Mouse (Mus musculus): ENCODE measurements around the gene Crybb2. TPM values are rescaled to one million over a fixed set of nuclear protein-coding genes. Genes with fewer than 3 reads are reported as not detected.
A peak's percentile ranks its signal among the peaks of the same experiment; 100 is the strongest.

The Crybb2 gene
- polyA plus RNA-seq, 1 experiment from 2014 or later, result not detected

DNA sequence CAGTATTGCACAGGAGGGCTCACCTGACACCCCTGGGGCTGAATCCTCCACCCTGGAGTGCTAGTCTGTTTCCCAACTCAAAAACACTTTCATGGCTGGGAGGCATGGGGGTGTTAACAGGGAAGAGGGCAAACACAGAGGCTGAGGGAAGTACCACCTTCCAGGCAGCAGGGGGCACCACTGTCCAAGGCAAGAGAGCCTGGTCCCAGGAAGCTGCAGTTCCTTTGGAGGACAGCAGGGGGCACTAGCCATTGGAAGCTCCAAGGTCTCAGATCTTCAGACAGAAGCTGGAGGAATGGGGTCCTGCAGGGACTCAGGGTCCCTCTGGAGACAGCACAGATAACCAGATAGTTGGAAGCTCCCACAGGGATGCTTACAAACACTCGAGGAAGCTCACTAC lies 29.6 kb upstream of the Crybb2 start:
- Histone ChIP-seq H3K36me3 (replicated peaks; ENCODE audit: control insufficient read depth, insufficient read depth) (no peaks in the 10 kb centered on the region), H3K4me2 (replicated peaks) (no peak overlapping the region), H3K9ac (no peak overlapping the region), H3K4me1 (replicated peaks; ENCODE audit: control insufficient read depth, insufficient read depth, low read length) (0 out of 2 replicates have a peak, but pooled peaks cover 8% of the 10 kb centered on the region), H3K27me3 (ENCODE audit: control insufficient read depth, insufficient read depth, low read length) (no peaks in the 10 kb centered on the region), H3K27ac (no peak overlapping the region), H3K9me3 (ENCODE audit: control insufficient read depth, low read length) (no peaks in the 10 kb centered on the region), H3K4me3 (replicated peaks; ENCODE audit: low read length) (no peak overlapping the region)
- 29% methylated on average over 1 of the region's 1 CpGs for WGBS
- DNase-seq (ENCODE audit: low spot score), result peak; percentile 96
- ATAC-seq (ENCODE audit: low FRiP score), result peak; percentile 19; the same call in 1 of the 2 replicates

DNA sequence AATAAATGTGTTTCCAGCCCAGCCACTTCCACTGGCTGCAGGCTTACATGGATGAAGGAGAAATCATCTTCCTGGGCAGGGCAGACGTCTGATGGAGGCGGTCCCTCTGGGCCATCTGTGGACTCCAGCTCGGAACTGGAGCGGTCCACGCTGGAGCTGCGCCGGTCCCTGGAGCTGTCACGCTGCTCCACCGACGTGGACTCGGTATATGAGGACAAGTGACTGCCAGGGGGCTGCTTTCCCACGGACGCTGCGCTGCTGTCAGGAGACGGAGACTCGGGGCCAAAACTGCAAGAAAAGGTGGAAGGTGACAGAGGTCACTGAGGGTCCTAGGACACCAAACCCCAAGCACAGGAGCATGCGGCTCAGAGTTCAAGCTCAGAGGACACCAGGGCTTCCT lies 27.6 kb upstream of the Crybb2 start:
- H3K27ac ChIP-seq, result no peak overlapping the region
- no peaks in the 10 kb centered on the region for H3K27me3 ChIP-seq (ENCODE audit: control insufficient read depth, insufficient read depth, low read length)
- 0 out of 2 replicates have a peak, but pooled peaks cover 4% of the 10 kb centered on the region for H3K4me1 ChIP-seq (replicated peaks; ENCODE audit: control insufficient read depth, insufficient read depth, low read length)
- WGBS, result 89% methylated on average over 17 of the region's 17 CpGs
- no peak for ATAC-seq (ENCODE audit: low FRiP score)
- no peaks in the 10 kb centered on the region for H3K9me3 ChIP-seq (ENCODE audit: control insufficient read depth, low read length)
- no peak overlapping the region for H3K4me2 ChIP-seq (replicated peaks)
- H3K4me3 ChIP-seq (replicated peaks; ENCODE audit: low read length), result no peak overlapping the region
- no peak overlapping the region for H3K9ac ChIP-seq
- no peak for DNase-seq (ENCODE audit: low spot score)
- H3K36me3 ChIP-seq (replicated peaks; ENCODE audit: control insufficient read depth, insufficient read depth), result no peaks in the 10 kb centered on the region

DNA sequence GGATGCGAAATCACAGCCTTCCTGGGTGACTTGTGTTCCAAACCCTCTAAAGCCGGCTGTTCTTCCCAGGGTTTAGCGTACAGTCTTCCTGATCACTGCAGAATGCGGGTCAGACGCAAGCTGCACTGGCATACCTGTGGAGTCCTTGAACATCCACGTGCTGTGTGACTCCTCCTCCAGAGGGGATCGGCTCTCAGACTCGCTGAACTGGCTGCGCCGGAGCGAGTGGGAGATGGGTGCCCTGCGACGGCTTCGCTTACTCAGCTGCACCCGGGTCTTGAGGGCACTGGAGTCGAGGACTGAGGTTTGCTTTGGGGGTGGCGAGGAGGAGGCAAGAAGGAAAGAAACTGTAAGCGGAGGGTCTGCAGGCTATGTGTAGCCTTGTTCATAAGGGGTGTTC lies 25.5 kb upstream of the Crybb2 start:
- Histone ChIP-seq H3K9ac (no peak overlapping the region), H3K27ac (no peak overlapping the region), H3K4me2 (replicated peaks) (no peak overlapping the region), H3K27me3 (ENCODE audit: control insufficient read depth, insufficient read depth, low read length) (no peaks in the 10 kb centered on the region), H3K4me3 (replicated peaks; ENCODE audit: low read length) (no peak overlapping the region), H3K36me3 (replicated peaks; ENCODE audit: control insufficient read depth, insufficient read depth) (no peaks in the 10 kb centered on the region), H3K9me3 (ENCODE audit: control insufficient read depth, low read length) (no peaks in the 10 kb centered on the region), H3K4me1 (replicated peaks; ENCODE audit: control insufficient read depth, insufficient read depth, low read length) (no peaks in the 10 kb centered on the region)
- no peak for DNase-seq (ENCODE audit: low spot score)
- no peak for ATAC-seq (ENCODE audit: low FRiP score)
- WGBS, result 94% methylated on average over 18 of the region's 18 CpGs

DNA sequence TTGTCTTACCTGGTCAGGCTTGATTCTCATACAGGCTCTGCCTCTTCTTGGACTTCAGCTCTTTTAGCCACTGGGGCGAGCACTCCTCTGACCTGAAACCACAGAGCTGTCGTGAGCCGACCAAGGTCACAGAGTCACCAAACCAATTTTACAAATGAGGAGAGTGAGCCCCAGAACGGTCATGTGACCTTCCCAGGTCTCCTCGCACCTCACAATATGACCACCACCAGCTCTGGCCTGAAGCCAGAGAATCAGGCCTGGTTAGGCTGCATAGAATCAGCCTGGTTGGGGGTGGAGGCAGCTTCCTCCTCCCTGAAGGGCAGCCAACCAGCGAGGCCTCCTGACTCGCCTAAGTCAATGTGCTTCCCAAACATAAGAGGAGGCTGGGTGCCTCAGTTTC lies 22.5 kb upstream of the Crybb2 start:
- H3K27me3 ChIP-seq (ENCODE audit: control insufficient read depth, insufficient read depth, low read length), result no peaks in the 10 kb centered on the region
- DNase-seq (ENCODE audit: low spot score) (no peak), ATAC-seq (ENCODE audit: low FRiP score) (no peak)
- H3K36me3 ChIP-seq (replicated peaks; ENCODE audit: control insufficient read depth, insufficient read depth), result no peaks in the 10 kb centered on the region
- H3K4me1 ChIP-seq (replicated peaks; ENCODE audit: control insufficient read depth, insufficient read depth, low read length), result no peaks in the 10 kb centered on the region
- 75% methylated on average over 7 of the region's 7 CpGs for WGBS
- H3K4me3 ChIP-seq (replicated peaks; ENCODE audit: low read length), result no peak overlapping the region
- H3K27ac ChIP-seq, result no peak overlapping the region
- no peak overlapping the region for H3K4me2 ChIP-seq (replicated peaks)
- H3K9ac ChIP-seq, result no peak overlapping the region
- no peaks in the 10 kb centered on the region for H3K9me3 ChIP-seq (ENCODE audit: control insufficient read depth, low read length)

DNA sequence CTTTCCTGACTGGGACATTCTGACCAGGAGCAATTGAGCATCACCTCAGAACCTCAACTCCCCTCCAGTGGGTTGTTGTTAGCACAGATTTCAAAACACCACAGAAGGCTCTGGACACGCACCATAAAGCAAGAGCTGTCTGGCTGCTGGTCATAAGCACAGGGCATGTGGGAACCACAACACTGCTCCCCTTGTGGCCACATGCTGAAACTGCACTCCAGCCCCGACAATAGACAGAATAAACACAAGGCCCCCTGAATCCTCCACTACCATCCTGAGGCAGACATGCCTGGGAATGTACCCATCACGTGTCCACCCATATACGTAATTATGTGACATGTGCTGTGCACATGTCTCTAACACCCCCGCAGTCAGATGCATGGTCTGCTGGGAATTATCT lies 21.2 kb upstream of the Crybb2 start:
- Histone ChIP-seq H3K9me3 (ENCODE audit: control insufficient read depth, low read length) (no peaks in the 10 kb centered on the region), H3K27ac (no peak overlapping the region), H3K27me3 (ENCODE audit: control insufficient read depth, insufficient read depth, low read length) (no peaks in the 10 kb centered on the region), H3K4me3 (replicated peaks; ENCODE audit: low read length) (no peak overlapping the region), H3K4me1 (replicated peaks; ENCODE audit: control insufficient read depth, insufficient read depth, low read length) (peaks cover 7% of the 10 kb centered on the region; the same call in 1 of the 2 replicates), H3K4me2 (replicated peaks) (no peak overlapping the region), H3K9ac (no peak overlapping the region), H3K36me3 (replicated peaks; ENCODE audit: control insufficient read depth, insufficient read depth) (no peaks in the 10 kb centered on the region)
- ATAC-seq (ENCODE audit: low FRiP score) (peak; percentile 32; the same call in 1 of the 2 replicates), DNase-seq (ENCODE audit: low spot score) (peak; percentile 62)
- 39% methylated on average over 5 of the region's 5 CpGs for WGBS

DNA sequence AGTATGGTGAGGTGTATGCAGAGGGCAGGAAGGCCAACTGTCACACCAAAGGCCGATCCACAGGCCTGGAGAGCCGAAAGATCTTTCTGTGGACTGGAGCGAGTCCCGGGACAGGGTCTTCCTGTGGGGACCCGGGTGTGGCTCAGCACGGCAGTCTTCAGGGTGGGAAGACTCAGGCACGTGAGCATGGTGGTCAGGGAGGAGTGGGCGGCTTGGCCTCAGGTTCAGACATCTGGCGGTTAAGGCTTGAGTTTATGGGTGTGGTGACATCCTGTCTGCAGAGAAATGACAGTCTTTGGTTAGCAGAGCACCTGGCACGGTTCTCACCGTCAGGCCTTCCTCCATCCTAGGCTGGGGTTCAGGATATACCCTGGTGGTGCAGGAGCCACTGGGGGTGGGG lies 20.8 kb upstream of the Crybb2 start:
- no peaks in the 10 kb centered on the region for H3K9me3 ChIP-seq (ENCODE audit: control insufficient read depth, low read length)
- H3K4me1 ChIP-seq (replicated peaks; ENCODE audit: control insufficient read depth, insufficient read depth, low read length), result peaks cover 11% of the 10 kb centered on the region; the same call in 1 of the 2 replicates
- no peak overlapping the region for H3K4me3 ChIP-seq (replicated peaks; ENCODE audit: low read length)
- no peak overlapping the region for H3K27ac ChIP-seq
- H3K4me2 ChIP-seq (replicated peaks), result no peak overlapping the region
- no peaks in the 10 kb centered on the region for H3K27me3 ChIP-seq (ENCODE audit: control insufficient read depth, insufficient read depth, low read length)
- WGBS, result 92% methylated on average over 11 of the region's 11 CpGs
- no peak for ATAC-seq (ENCODE audit: low FRiP score)
- DNase-seq (ENCODE audit: low spot score), result no peak
- no peaks in the 10 kb centered on the region for H3K36me3 ChIP-seq (replicated peaks; ENCODE audit: control insufficient read depth, insufficient read depth)
- no peak overlapping the region for H3K9ac ChIP-seq

DNA sequence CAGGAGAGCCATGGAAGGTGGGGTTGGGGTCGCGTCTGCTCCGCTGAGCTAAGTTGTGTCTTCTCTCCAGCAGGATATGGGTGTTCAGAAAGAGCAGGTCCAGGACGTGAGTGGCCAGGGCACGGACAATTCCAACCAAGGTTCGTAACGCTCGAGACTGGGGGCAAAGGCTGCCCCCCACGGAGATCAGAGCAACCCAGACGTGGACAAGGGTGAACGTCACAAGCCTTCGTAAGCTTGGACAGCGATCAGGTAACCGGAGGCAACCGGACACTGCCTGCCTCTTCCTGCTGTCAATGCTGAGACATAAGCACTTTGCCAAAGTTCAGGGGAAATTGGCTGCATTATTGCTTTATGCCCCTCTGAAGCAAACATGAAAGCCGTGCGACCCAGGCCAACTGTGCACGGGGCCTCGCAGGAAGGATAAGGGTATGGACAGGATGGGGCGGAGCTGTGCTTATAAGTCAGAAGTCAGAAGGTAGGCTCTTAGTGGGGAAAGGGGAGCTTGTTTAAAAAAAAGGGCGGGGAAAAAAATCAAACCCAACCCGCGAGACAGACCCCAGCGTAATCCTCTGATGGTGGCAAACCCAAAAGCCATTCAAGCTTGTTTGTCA lies 20.3 kb upstream of the Crybb2 start:
- ATAC-seq (ENCODE audit: low FRiP score), result no peak
- H3K4me1 ChIP-seq (replicated peaks; ENCODE audit: control insufficient read depth, insufficient read depth, low read length), result peaks cover 12% of the 10 kb centered on the region; the same call in 1 of the 2 replicates
- no peak overlapping the region for H3K4me3 ChIP-seq (replicated peaks; ENCODE audit: low read length)
- no peak overlapping the region for H3K4me2 ChIP-seq (replicated peaks)
- 91% methylated on average over 24 of the region's 24 CpGs for WGBS
- no peak overlapping the region for H3K27ac ChIP-seq
- no peaks in the 10 kb centered on the region for H3K9me3 ChIP-seq (ENCODE audit: control insufficient read depth, low read length)
- H3K36me3 ChIP-seq (replicated peaks; ENCODE audit: control insufficient read depth, insufficient read depth), result no peaks in the 10 kb centered on the region
- no peaks in the 10 kb centered on the region for H3K27me3 ChIP-seq (ENCODE audit: control insufficient read depth, insufficient read depth, low read length)
- H3K9ac ChIP-seq, result no peak overlapping the region
- no peak for DNase-seq (ENCODE audit: low spot score)

DNA sequence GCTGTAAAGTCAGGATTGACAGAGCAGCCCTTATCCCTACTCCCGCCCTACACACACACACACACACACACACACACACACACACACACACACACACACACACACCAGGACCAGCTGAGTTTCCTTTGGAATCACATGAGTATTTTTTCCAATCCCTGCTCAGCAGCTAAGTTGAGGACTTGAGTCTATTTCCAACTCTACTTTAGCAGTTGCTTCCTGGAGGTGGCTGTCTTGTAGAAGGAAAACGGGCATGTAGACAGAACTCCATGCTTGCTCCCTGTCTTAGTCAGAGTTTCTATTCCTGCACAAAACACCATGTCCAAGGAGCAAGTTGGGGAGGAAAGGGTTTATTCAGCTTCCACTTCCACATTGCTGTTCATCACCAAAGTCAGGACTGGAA lies 17.5 kb upstream of the Crybb2 start:
- Histone ChIP-seq H3K27ac (peak overlapping the region; percentile 52; the same call in 1 of the 2 replicates), H3K27me3 (ENCODE audit: control insufficient read depth, insufficient read depth, low read length) (no peaks in the 10 kb centered on the region), H3K4me1 (replicated peaks; ENCODE audit: control insufficient read depth, insufficient read depth, low read length) (peaks cover 12% of the 10 kb centered on the region; the same call in 1 of the 2 replicates), H3K9ac (no peak overlapping the region), H3K4me3 (replicated peaks; ENCODE audit: low read length) (no peak overlapping the region), H3K36me3 (replicated peaks; ENCODE audit: control insufficient read depth, insufficient read depth) (no peaks in the 10 kb centered on the region), H3K4me2 (replicated peaks) (no peak overlapping the region), H3K9me3 (ENCODE audit: control insufficient read depth, low read length) (no peaks in the 10 kb centered on the region)
- DNase-seq (ENCODE audit: low spot score) (no peak), ATAC-seq (ENCODE audit: low FRiP score) (no peak)
- 94% methylated on average over 2 of the region's 2 CpGs for WGBS

DNA sequence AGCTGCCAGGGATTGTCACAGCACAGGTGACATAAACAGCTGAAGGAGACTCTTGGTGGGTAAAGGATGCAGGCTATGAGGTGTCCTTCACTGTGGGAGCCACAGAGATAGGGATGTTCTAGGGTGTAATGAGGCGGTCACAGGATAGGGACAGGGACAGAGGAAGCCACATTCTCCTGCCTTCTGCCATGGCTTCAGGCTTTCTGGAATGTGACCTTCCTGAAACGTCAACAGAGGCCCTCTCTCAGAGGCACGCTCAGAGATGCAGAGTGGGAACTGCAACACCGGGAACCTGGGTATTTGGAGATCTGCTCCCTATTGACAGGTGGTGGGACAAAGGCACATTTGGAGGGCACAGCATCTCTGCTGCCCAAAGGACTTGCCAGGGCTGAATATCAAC lies 17.1 kb upstream of the Crybb2 start:
- Histone ChIP-seq H3K27me3 (ENCODE audit: control insufficient read depth, insufficient read depth, low read length) (no peaks in the 10 kb centered on the region), H3K4me1 (replicated peaks; ENCODE audit: control insufficient read depth, insufficient read depth, low read length) (peaks cover 12% of the 10 kb centered on the region; the same call in 1 of the 2 replicates), H3K4me2 (replicated peaks) (no peak overlapping the region), H3K27ac (peak overlapping the region; percentile 52), H3K9ac (no peak overlapping the region), H3K4me3 (replicated peaks; ENCODE audit: low read length) (no peak overlapping the region), H3K9me3 (ENCODE audit: control insufficient read depth, low read length) (no peaks in the 10 kb centered on the region), H3K36me3 (replicated peaks; ENCODE audit: control insufficient read depth, insufficient read depth) (no peaks in the 10 kb centered on the region)
- 52% methylated on average over 4 of the region's 4 CpGs for WGBS
- ATAC-seq (ENCODE audit: low FRiP score) (no peak), DNase-seq (ENCODE audit: low spot score) (no peak)

DNA sequence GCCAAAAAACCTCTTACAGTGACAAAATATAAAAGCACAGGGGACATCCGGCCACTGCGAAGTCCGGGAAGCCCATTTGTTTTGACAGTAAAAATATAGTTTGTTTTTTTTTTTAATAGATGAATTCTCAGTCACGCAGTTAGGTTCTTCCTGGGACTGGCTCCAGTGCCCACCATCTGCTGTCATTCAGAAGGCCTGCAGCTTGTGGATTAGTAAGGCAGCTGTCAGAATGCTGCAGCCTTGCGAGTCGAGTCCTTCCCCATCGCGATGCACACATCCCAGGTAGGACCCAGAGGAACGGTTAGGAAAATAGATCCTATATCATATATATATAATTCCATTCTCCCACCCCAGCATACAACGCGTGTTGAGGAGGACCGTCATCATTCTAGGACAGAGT lies 16.5 kb upstream of the Crybb2 start:
- no peaks in the 10 kb centered on the region for H3K27me3 ChIP-seq (ENCODE audit: control insufficient read depth, insufficient read depth, low read length)
- no peak overlapping the region for H3K9ac ChIP-seq
- H3K27ac ChIP-seq, result peak overlapping the region; percentile 52
- DNase-seq (ENCODE audit: low spot score) (no peak), ATAC-seq (ENCODE audit: low FRiP score) (no peak)
- H3K9me3 ChIP-seq (ENCODE audit: control insufficient read depth, low read length), result no peaks in the 10 kb centered on the region
- no peak overlapping the region for H3K4me2 ChIP-seq (replicated peaks)
- H3K36me3 ChIP-seq (replicated peaks; ENCODE audit: control insufficient read depth, insufficient read depth), result no peaks in the 10 kb centered on the region
- H3K4me1 ChIP-seq (replicated peaks; ENCODE audit: control insufficient read depth, insufficient read depth, low read length), result peaks cover 12% of the 10 kb centered on the region; the same call in 1 of the 2 replicates
- no peak overlapping the region for H3K4me3 ChIP-seq (replicated peaks; ENCODE audit: low read length)
- WGBS, result 66% methylated on average over 12 of the region's 12 CpGs

Data from hindbrain, embryonic 14.5 days (tissue).